Mouse (Mus musculus) hindbrain, embryonic 11.5 days (tissue): Measurements from ENCODE around the gene Rad9a. TPM values are rescaled to one million over a fixed set of nuclear protein-coding genes. Genes with fewer than 3 reads are reported as not detected.

Experiments used
- ATAC-seq: fragments of 200-750 bp; cut with Nextera tagmentation; 2 replicates; pipeline ENCODE4 v1.8.0; 2017; ENCODE audit warnings: mild to moderate bottlenecking, moderate TSS enrichment, moderate library complexity; ENCODE audit not compliant: low FRiP score
- DNase-seq: peaks from one replicate; pipeline ENCODE4 v3.0.0-alpha.2; 2015; ENCODE audit warnings: low spot score
- H3K27ac ChIP-seq: fragments of 300-500 bp; sonication (generic); 2 replicates; pipeline ENCODE4 v1.5.1; 2014; ENCODE audit warnings: mild to moderate bottlenecking, low read depth, low read length
- H3K27me3 ChIP-seq: fragments of 300-500 bp; sonication (generic); 2 replicates; pipeline ENCODE4 v1.6.1; 2014; ENCODE audit warnings: mild to moderate bottlenecking, low read length, moderate library complexity, mixed read lengths; ENCODE audit not compliant: control insufficient read depth, insufficient read depth
- H3K36me3 ChIP-seq: fragments of 300-500 bp; sonication (generic); 2 replicates; pipeline ENCODE4 v1.6.1; 2014; ENCODE audit warnings: mild to moderate bottlenecking, low read length, moderate library complexity, mixed read lengths; ENCODE audit not compliant: control insufficient read depth, insufficient read depth
- H3K4me1 ChIP-seq: fragments of 300-500 bp; sonication (generic); replicated peaks from 2 replicates; pipeline ENCODE4 v1.6.1; 2014; ENCODE audit warnings: low read length, mixed read lengths; ENCODE audit not compliant: control insufficient read depth, insufficient read depth
- H3K4me2 ChIP-seq: fragments of 300-500 bp; sonication (generic); replicated peaks from 2 replicates; pipeline ENCODE4 v1.6.1; 2014; ENCODE audit warnings: mild to moderate bottlenecking, low read depth, low read length
- H3K4me3 ChIP-seq: fragments of 300-500 bp; sonication (generic); 2 replicates; pipeline ENCODE4 v1.5.1; 2014; ENCODE audit warnings: low read depth, low read length
- H3K9ac ChIP-seq: fragments of 300-500 bp; sonication (generic); 2 replicates; pipeline ENCODE4 v1.6.1; 2014; ENCODE audit warnings: low read depth, low read length
- H3K9me3 ChIP-seq: fragments of 300-500 bp; sonication (generic); 2 replicates; pipeline ENCODE4 v1.6.1; 2016; ENCODE audit warnings: low read length; ENCODE audit not compliant: control insufficient read depth
- WGBS: fragments of 180-500 bp; shearing (Covaris S2); extraction: QIAGEN DNeasy Blood & Tissue Kit; methylation state at CpG from one replicate; pipeline ENCODE4 v1.1.7; 2014; 5-methylcytosine and 5-hydroxymethylcytosine counted together
- polyA plus RNA-seq: library from polyadenylated mRNA; unstranded; fragments of >200 nt; fragmentation: Nextera tagmentation; extraction: Ambion mirVana; gene quantifications from 2 replicates; pipeline ENCODE4 v1.2.1, GENCODE M21; 2014

The Rad9a gene
- polyA plus RNA-seq, 1 experiment from 2014 or later = 42.1 TPM

- Histone ChIP-seq H3K36me3 (no peaks in the 10 kb centered on the region), H3K9ac (no peak overlapping the region), H3K27ac (no peak overlapping the region), H3K4me1 (peaks cover 13% of the 10 kb centered on the region), H3K4me2 (no peak overlapping the region), H3K27me3 (no peaks in the 10 kb centered on the region; the same call in none of the 2 replicates), H3K4me3 (no peak overlapping the region), H3K9me3 (no peaks in the 10 kb centered on the region)
- WGBS = 72% methylated on average over 3 of the region's 3 CpGs
- ATAC-seq (no peak), DNase-seq (no peak)
These were observed 1.7 kb upstream of the Rad9a start for GRCm38 (mm10) chr19:4203148-4203547.

GRCm38 (mm10) chr19:4202149-4202548 is 687 bp upstream of the Rad9a start:
- Histone ChIP-seq H3K4me2 (peak overlapping the region; percentile 97), H3K36me3 (no peaks in the 10 kb centered on the region), H3K27ac (no peak overlapping the region), H3K4me1 (peaks cover 13% of the 10 kb centered on the region), H3K4me3 (peak overlapping the region; percentile 68), H3K27me3 (no peaks in the 10 kb centered on the region; the same call in none of the 2 replicates), H3K9me3 (no peaks in the 10 kb centered on the region), H3K9ac (peak overlapping the region; percentile 80)
- WGBS = 33% methylated on average over 7 of the region's 7 CpGs
- peak; percentile 31 for ATAC-seq
- no peak for DNase-seq

GRCm38 (mm10) chr19:4197180-4197579 is 4.3 kb downstream of the Rad9a start:
- Histone ChIP-seq H3K9ac (no peak overlapping the region), H3K4me1 (peaks cover 16% of the 10 kb centered on the region), H3K4me3 (no peak overlapping the region), H3K9me3 (no peaks in the 10 kb centered on the region), H3K27me3 (no peaks in the 10 kb centered on the region), H3K36me3 (peaks cover 11% of the 10 kb centered on the region), H3K4me2 (no peak overlapping the region), H3K27ac (no peak overlapping the region)
- DNase-seq (no peak), ATAC-seq (no peak)
- WGBS = 69% methylated on average over 3 of the region's 3 CpGs

GRCm38 (mm10) chr19:4196548-4196947 is 4.9 kb downstream of the Rad9a start:
- Histone ChIP-seq H3K27ac (no peak overlapping the region), H3K9ac (no peak overlapping the region), H3K9me3 (no peaks in the 10 kb centered on the region), H3K4me1 (peaks cover 14% of the 10 kb centered on the region), H3K4me3 (no peak overlapping the region), H3K4me2 (no peak overlapping the region), H3K36me3 (peaks cover 11% of the 10 kb centered on the region), H3K27me3 (no peaks in the 10 kb centered on the region)
- no peak for ATAC-seq
- DNase-seq = no peak
- WGBS = 72% methylated on average over 5 of the region's 5 CpGs

- H3K9me3 ChIP-seq = no peaks in the 10 kb centered on the region
- H3K36me3 ChIP-seq = peaks cover 11% of the 10 kb centered on the region
- H3K9ac ChIP-seq = no peak overlapping the region
- no peak for ATAC-seq
- 80% methylated on average over 2 of the region's 2 CpGs for WGBS
- H3K27ac ChIP-seq = no peak overlapping the region
- H3K4me3 ChIP-seq = no peak overlapping the region
- no peak for DNase-seq
- H3K4me1 ChIP-seq = peaks cover 14% of the 10 kb centered on the region
- H3K27me3 ChIP-seq = no peaks in the 10 kb centered on the region
- H3K4me2 ChIP-seq = no peak overlapping the region
These were observed 5.4 kb downstream of the Rad9a start for GRCm38 (mm10) chr19:4196048-4196447.

GRCm38 (mm10) chr19:4194776-4195650 is 6.4 kb downstream of the Rad9a start:
- no peaks in the 10 kb centered on the region for H3K27me3 ChIP-seq
- no peak overlapping the region for H3K9ac ChIP-seq
- WGBS = 86% methylated on average over 12 of the region's 12 CpGs
- H3K9me3 ChIP-seq = no peaks in the 10 kb centered on the region
- peaks cover 5% of the 10 kb centered on the region; the same call in 1 of the 2 replicates for H3K4me1 ChIP-seq
- DNase-seq = no peak
- H3K27ac ChIP-seq = no peak overlapping the region
- H3K4me3 ChIP-seq = no peak overlapping the region
- no peak for ATAC-seq
- H3K36me3 ChIP-seq = peaks cover 11% of the 10 kb centered on the region
- H3K4me2 ChIP-seq = no peak overlapping the region

- ATAC-seq (no peak), DNase-seq (no peak)
- WGBS = 86% methylated on average over 8 of the region's 8 CpGs
- no peaks in the 10 kb centered on the region for H3K9me3 ChIP-seq
- no peak overlapping the region for H3K9ac ChIP-seq
- H3K4me3 ChIP-seq = no peak overlapping the region
- H3K4me2 ChIP-seq = no peak overlapping the region
- H3K27me3 ChIP-seq = no peaks in the 10 kb centered on the region
- H3K4me1 ChIP-seq = peaks cover 5% of the 10 kb centered on the region; the same call in 1 of the 2 replicates
- H3K27ac ChIP-seq = no peak overlapping the region
- peaks cover 11% of the 10 kb centered on the region for H3K36me3 ChIP-seq
These were observed 7.3 kb downstream of the Rad9a start for GRCm38 (mm10) chr19:4194021-4194724.

GRCm38 (mm10) chr19:4193129-4193528 is 8.3 kb downstream of the Rad9a start:
- no peaks in the 10 kb centered on the region for H3K27me3 ChIP-seq
- H3K27ac ChIP-seq = no peak overlapping the region
- 68% methylated on average over 6 of the region's 6 CpGs for WGBS
- peak overlapping the region; percentile 96 for H3K4me3 ChIP-seq
- H3K9me3 ChIP-seq = no peaks in the 10 kb centered on the region
- ATAC-seq (no peak), DNase-seq (no peak)
- peaks cover 5% of the 10 kb centered on the region; the same call in 1 of the 2 replicates for H3K4me1 ChIP-seq
- H3K36me3 ChIP-seq = peaks cover 11% of the 10 kb centered on the region
- peak overlapping the region; percentile 98 for H3K9ac ChIP-seq
- H3K4me2 ChIP-seq = peak overlapping the region; percentile 92
